Mouse (Mus musculus) heart, postnatal 0 days (tissue): ENCODE results near the gene Hist1h1e. TPM values are rescaled to one million over a fixed set of nuclear protein-coding genes. Genes with fewer than 3 reads are reported as not detected.

Experiments
- ATAC-seq: fragments of 200-750 bp; cut with Nextera tagmentation; 2 replicates; pipeline ENCODE4 v1.8.0; 2017; ENCODE audit warnings: low read depth, moderate number of reproducible peaks, moderate library complexity; ENCODE audit not compliant: insufficient read depth
- DNase-seq: peaks from one replicate; pipeline ENCODE4 v3.0.0-alpha.2; 2016; ENCODE audit warnings: low spot score
- H3K27ac ChIP-seq: fragments of 300-500 bp; sonication (generic); 2 replicates; pipeline ENCODE4 v1.5.1; 2014; ENCODE audit warnings: low read depth, mild to moderate bottlenecking
- H3K27me3 ChIP-seq: fragments of 300-500 bp; sonication (generic); 2 replicates; pipeline ENCODE4 v1.6.1; 2014; ENCODE audit warnings: low read length, mixed read lengths; ENCODE audit not compliant: control insufficient read depth, insufficient read depth
- H3K36me3 ChIP-seq: fragments of 300-500 bp; sonication (generic); replicated peaks from 2 replicates; pipeline ENCODE4 v1.6.1; 2014; ENCODE audit warnings: low read length, mixed read lengths; ENCODE audit not compliant: control insufficient read depth, insufficient read depth
- H3K4me1 ChIP-seq: fragments of 300-500 bp; sonication (generic); 2 replicates; pipeline ENCODE4 v1.6.1; 2014; ENCODE audit warnings: antibody characterized with exemption; ENCODE audit not compliant: control insufficient read depth, insufficient read depth
- H3K4me2 ChIP-seq: fragments of 300-500 bp; sonication (generic); 2 replicates; pipeline ENCODE4 v1.6.1; 2014; ENCODE audit warnings: low read depth, mild to moderate bottlenecking, low read length, moderate library complexity
- H3K4me3 ChIP-seq: fragments of 300-500 bp; sonication (generic); 2 replicates; pipeline ENCODE4 v1.5.1; 2014; ENCODE audit warnings: low read depth, low read length
- H3K9ac ChIP-seq: fragments of 300-500 bp; sonication (generic); replicated peaks from 2 replicates; pipeline ENCODE4 v1.6.1; 2014; ENCODE audit warnings: low read depth, low read length, mixed read lengths
- H3K9me3 ChIP-seq: fragments of 300-500 bp; sonication (generic); replicated peaks from 2 replicates; pipeline ENCODE4 v1.6.1; 2016; ENCODE audit warnings: low read length; ENCODE audit not compliant: control insufficient read depth
- CTCF ChIP-seq: IDR thresholded peaks from 2 replicates; pipeline ENCODE4 v1.5.1; 2016; ENCODE audit warnings: antibody characterized with exemption, control low read depth, low read depth
- EP300 ChIP-seq: IDR thresholded peaks from 2 replicates; pipeline ENCODE4 v1.6.1; 2016; ENCODE audit warnings: antibody characterized with exemption, low read depth
- WGBS: fragments of 180-500 bp; shearing (Covaris S2); extraction: QIAGEN DNeasy Blood & Tissue Kit; methylation state at CpG from one replicate; pipeline ENCODE4 v1.1.7; 2014; 5-methylcytosine and 5-hydroxymethylcytosine counted together
- microRNA-seq: library from miRNA; unstranded; fragments of <30 nt; microRNA quantifications from one replicate; pipeline ENCODE4, GENCODE M21; 2016
- polyA plus RNA-seq: library from polyadenylated mRNA; unstranded; fragments of >200 nt; fragmentation: Nextera tagmentation; extraction: Ambion mirVana; gene quantifications from 2 replicates; pipeline ENCODE4 v1.2.1, GENCODE M21; 2015
- total RNA-seq: library from RNA; depleted of rRNA; stranded (reverse); fragments of >200 nt; gene quantifications from 2 replicates; pipeline ENCODE4 v1.2.3, GENCODE M21; 2014; ENCODE audit warnings: low replicate concordance; rRNA removed

Gene Hist1h1e
- total and polyA plus RNA-seq, 2 experiments from 2014 or later, result 6.7 to 271 TPM

DNA sequence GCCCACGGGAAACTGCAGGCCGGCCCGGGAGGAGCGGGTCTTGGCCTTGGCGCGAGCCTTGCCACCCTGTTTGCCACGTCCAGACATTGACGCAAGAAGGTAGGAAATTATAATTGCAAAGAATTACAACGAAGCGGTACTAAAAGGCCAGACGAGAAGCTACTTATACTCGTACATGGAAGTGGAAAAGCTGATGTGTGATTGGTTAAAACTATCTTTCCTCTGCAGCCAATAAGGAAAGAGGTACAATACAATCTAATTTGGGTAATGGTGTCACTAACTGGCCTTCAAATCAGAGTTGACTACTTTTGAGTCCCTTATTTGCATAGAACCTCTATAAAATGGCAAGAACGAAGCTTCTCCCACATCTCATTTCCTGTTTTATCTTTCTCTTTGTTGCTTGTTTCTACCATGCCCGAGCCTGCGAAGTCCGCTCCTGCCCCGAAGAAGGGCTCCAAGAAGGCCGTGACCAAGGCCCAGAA is 51.3 kb downstream of the Hist1h1e start, which contains the start of the genes Hist1h2ae and Hist1h2bg:
Gene Hist1h2ae, minus strand, starts transcription at position 199 of the 482 bp plus-strand sequence.
Gene Hist1h2bg, plus strand, starts transcription at position 375 of the 482 bp plus-strand sequence.
- Histone ChIP-seq H3K36me3 (no peaks in the 10 kb centered on the region), H3K27ac (peak within 1 kb of the TSS; percentile 97), H3K4me3 (peak within 1 kb of the TSS; percentile 51), H3K9me3 (no peaks in the 10 kb centered on the region), H3K4me1 (peaks cover 11% of the 10 kb centered on the region; the same call in 1 of the 2 replicates), H3K27me3 (no peaks in the 10 kb centered on the region), H3K4me2 (peak within 1 kb of the TSS; percentile 62), H3K9ac (peak within 1 kb of the TSS; percentile 69)
- TF ChIP-seq CTCF (no peak), EP300 (peak; percentile 74; the same call in 1 of the 2 replicates)
- under 1% methylated on average over 18 of the region's 18 CpGs for WGBS
- ATAC-seq, result peak; percentile 87
- peak; percentile 99 for DNase-seq

Small RNA genes within 50 kb of the gene (microRNA-seq; reads per million reads assigned to microRNA genes)
- not detected for gene Gm44359
- not detected for gene Gm44394

Other genes with a start within 250 kb of the Hist1h1e start
Only the 30 nearest of the 36 such genes appear.
- gene Btn2a2, start 133.7 kb downstream of the Hist1h1e start, total RNA-seq, result not detected in 2 replicates
- gene Btn2a2, start 133.7 kb downstream of the Hist1h1e start, polyA plus RNA-seq, result 0.04 and 0.15 TPM in 2 replicates
- gene Hist1h4h, start 91.5 kb downstream of the Hist1h1e start, total RNA-seq, result 3,824 and 4,565 TPM in 2 replicates
- 30.4 and 37.5 TPM in 2 replicates for gene Hist1h4h, start 91.5 kb downstream of the Hist1h1e start, polyA plus RNA-seq
- gene Hist1h2af, start 88.7 kb downstream of the Hist1h1e start, total RNA-seq, result 369 and 922 TPM in 2 replicates
- gene Hist1h2af, start 88.7 kb downstream of the Hist1h1e start, polyA plus RNA-seq, result 1.3 and 2.6 TPM in 2 replicates
- gene Hist1h3g, start 87.1 kb downstream of the Hist1h1e start, total RNA-seq, result 709 and 989 TPM in 2 replicates
- 2.4 and 2.5 TPM in 2 replicates for gene Hist1h3g, start 87.1 kb downstream of the Hist1h1e start, polyA plus RNA-seq
- gene Hist1h2bh, start 79.2 kb downstream of the Hist1h1e start, total RNA-seq, result 82.5 and 133 TPM in 2 replicates
- 0.25 and 0.31 TPM in 2 replicates for gene Hist1h2bh, start 79.2 kb downstream of the Hist1h1e start, polyA plus RNA-seq
- gene Hist1h3f, start 78.5 kb downstream of the Hist1h1e start, total RNA-seq, result 441 and 779 TPM in 2 replicates
- 0.29 and 0.45 TPM in 2 replicates for gene Hist1h3f, start 78.5 kb downstream of the Hist1h1e start, polyA plus RNA-seq
- 2,919 and 3,073 TPM in 2 replicates for gene Hist1h4f, start 70.9 kb downstream of the Hist1h1e start, total RNA-seq
- 0.65 TPM in 1 of 2 replicates, not detected in the other for gene Hist1h4f, start 70.9 kb downstream of the Hist1h1e start, polyA plus RNA-seq
- gene Hist1h1d, start 69.3 kb downstream of the Hist1h1e start, total RNA-seq, result 61.7 and 66.1 TPM in 2 replicates
- 0.16 and 0.20 TPM in 2 replicates for gene Hist1h1d, start 69.3 kb downstream of the Hist1h1e start, polyA plus RNA-seq
- gene Hist1h3e, start 60.2 kb downstream of the Hist1h1e start, total RNA-seq, result 625 and 977 TPM in 2 replicates
- gene Hist1h3e, start 60.2 kb downstream of the Hist1h1e start, polyA plus RNA-seq, result 0.70 and 0.97 TPM in 2 replicates
- gene Hist1h2ae, start 51.3 kb downstream of the Hist1h1e start, total RNA-seq, result 171 and 312 TPM in 2 replicates
- 12.1 and 14.3 TPM in 2 replicates for gene Hist1h2ae, start 51.3 kb downstream of the Hist1h1e start, polyA plus RNA-seq
- gene Hist1h2bg, start 51.2 kb downstream of the Hist1h1e start, total RNA-seq, result 1,110 and 1,666 TPM in 2 replicates
- 2.5 and 4.3 TPM in 2 replicates for gene Hist1h2bg, start 51.2 kb downstream of the Hist1h1e start, polyA plus RNA-seq
- 603 and 951 TPM in 2 replicates for gene Hist1h2bf, start 48.4 kb downstream of the Hist1h1e start, total RNA-seq
- 1.3 and 1.6 TPM in 2 replicates for gene Hist1h2bf, start 48.4 kb downstream of the Hist1h1e start, polyA plus RNA-seq
- gene Hist1h2ad, start 48.2 kb downstream of the Hist1h1e start, total RNA-seq, result 568 and 769 TPM in 2 replicates
- gene Hist1h2ad, start 48.2 kb downstream of the Hist1h1e start, polyA plus RNA-seq, result 0.27 and 1.8 TPM in 2 replicates
- 116 and 155 TPM in 2 replicates for gene Hist1h3d, start 46.8 kb downstream of the Hist1h1e start, total RNA-seq
- gene Hist1h3d, start 46.8 kb downstream of the Hist1h1e start, polyA plus RNA-seq, result 1.2 and 1.8 TPM in 2 replicates
- gene Hist1h4d, start 41.0 kb downstream of the Hist1h1e start, total RNA-seq, result 1,649 and 2,136 TPM in 2 replicates
- 18.8 and 21.2 TPM in 2 replicates for gene Hist1h4d, start 41.0 kb downstream of the Hist1h1e start, polyA plus RNA-seq
- 253 and 309 TPM in 2 replicates for gene Hist1h2be, start 1.4 kb downstream of the Hist1h1e start, total RNA-seq
- 0.82 and 1.2 TPM in 2 replicates for gene Hist1h2be, start 1.4 kb downstream of the Hist1h1e start, polyA plus RNA-seq
- 62.8 and 88.1 TPM in 2 replicates for gene Hist1h2ac, start 61.4 kb upstream of the Hist1h1e start, total RNA-seq
- gene Hist1h2ac, start 61.4 kb upstream of the Hist1h1e start, polyA plus RNA-seq, result 0.45 and 0.49 TPM in 2 replicates
- 253 and 309 TPM in 2 replicates for gene Hist1h2bc, start 61.6 kb upstream of the Hist1h1e start, total RNA-seq
- gene Hist1h2bc, start 61.6 kb upstream of the Hist1h1e start, polyA plus RNA-seq, result 94.4 and 115 TPM in 2 replicates
- gene Hist1h1t, start 73.3 kb upstream of the Hist1h1e start, total RNA-seq, result 0.23 and 2.0 TPM in 2 replicates
- gene Hist1h1t, start 73.3 kb upstream of the Hist1h1e start, polyA plus RNA-seq, result not detected in 2 replicates
- 1,145 and 1,607 TPM in 2 replicates for gene Hist1h4c, start 75.9 kb upstream of the Hist1h1e start, total RNA-seq
- gene Hist1h4c, start 75.9 kb upstream of the Hist1h1e start, polyA plus RNA-seq, result 1.5 and 1.7 TPM in 2 replicates
- gene Hfe, start 88.3 kb upstream of the Hist1h1e start, total RNA-seq, result 21.4 and 25.9 TPM in 2 replicates
- 18.0 and 22.3 TPM in 2 replicates for gene Hfe, start 88.3 kb upstream of the Hist1h1e start, polyA plus RNA-seq
- gene Hist1h1c, start 116.2 kb upstream of the Hist1h1e start, total RNA-seq, result 770 and 1,043 TPM in 2 replicates
- gene Hist1h1c, start 116.2 kb upstream of the Hist1h1e start, polyA plus RNA-seq, result 73.4 and 101 TPM in 2 replicates
- 1,907 and 3,007 TPM in 2 replicates for gene Hist1h3c, start 123.0 kb upstream of the Hist1h1e start, total RNA-seq
- 1.2 and 1.3 TPM in 2 replicates for gene Hist1h3c, start 123.0 kb upstream of the Hist1h1e start, polyA plus RNA-seq
- gene Hist1h2bb, start 124.2 kb upstream of the Hist1h1e start, total RNA-seq, result 1,542 and 1,547 TPM in 2 replicates
- 0.59 and 0.78 TPM in 2 replicates for gene Hist1h2bb, start 124.2 kb upstream of the Hist1h1e start, polyA plus RNA-seq
- 667 and 733 TPM in 2 replicates for gene Hist1h2ab, start 128.6 kb upstream of the Hist1h1e start, total RNA-seq
- gene Hist1h2ab, start 128.6 kb upstream of the Hist1h1e start, polyA plus RNA-seq, result 5.6 and 7.6 TPM in 2 replicates
- 800 and 1,239 TPM in 2 replicates for gene Hist1h3b, start 129.7 kb upstream of the Hist1h1e start, total RNA-seq
- 3.2 and 3.3 TPM in 2 replicates for gene Hist1h3b, start 129.7 kb upstream of the Hist1h1e start, polyA plus RNA-seq
- 252 and 267 TPM in 2 replicates for gene Hist1h4b, start 134.5 kb upstream of the Hist1h1e start, total RNA-seq
- 0.46 and 0.60 TPM in 2 replicates for gene Hist1h4b, start 134.5 kb upstream of the Hist1h1e start, polyA plus RNA-seq
- 794 and 986 TPM in 2 replicates for gene Hist1h4a, start 138.7 kb upstream of the Hist1h1e start, total RNA-seq
- 0.49 and 0.82 TPM in 2 replicates for gene Hist1h4a, start 138.7 kb upstream of the Hist1h1e start, polyA plus RNA-seq
- 1,794 and 2,478 TPM in 2 replicates for gene Hist1h3a, start 139.8 kb upstream of the Hist1h1e start, total RNA-seq
- gene Hist1h3a, start 139.8 kb upstream of the Hist1h1e start, polyA plus RNA-seq, result 1.4 and 1.7 TPM in 2 replicates
- gene Hist1h1a, start 141.1 kb upstream of the Hist1h1e start, total RNA-seq, result 261 and 272 TPM in 2 replicates
- gene Hist1h1a, start 141.1 kb upstream of the Hist1h1e start, polyA plus RNA-seq, result 0.81 and 0.82 TPM in 2 replicates